Mouse (Mus musculus): Measurements from ENCODE around the gene Dnajb2.
A peak's percentile ranks its signal among the peaks of the same experiment; 100 is the strongest.

GRCm38 (mm10) chr1:75219078-75219477 is 17.1 kb upstream of the Dnajb2 start:
- TF ChIP-seq POLR2A (IDR thresholded peaks at IDR 0.05; ENCODE audit: low read depth, low read length) (peak; percentile 100), CTCF (IDR thresholded peaks at IDR 0.05; ENCODE audit: extremely low read depth, insufficient read length, insufficient replicate concordance, low read depth, low read length) (peak; percentile 42; the same call in 1 of the 2 replicates)
